Mouse (Mus musculus) liver, embryonic 14.5 days (tissue): ENCODE measurements at regions not wholly inside any gene's neighbourhood (a gene's known extent, or its start where the extent isn't known, plus 50 kb on each side); places are given as distances from the start of the nearest gene placed in this dataset.

Source experiments
- CTCF ChIP-seq: IDR thresholded peaks from 2 replicates; pipeline ENCODE4 v1.5.1; 2016; ENCODE audit warnings: antibody characterized with exemption, low read depth, control low read depth
- EP300 ChIP-seq: IDR thresholded peaks from 2 replicates; pipeline ENCODE4 v1.6.1; 2016; ENCODE audit warnings: antibody characterized with exemption, low read depth

GRCm38 (mm10) chr13:54893651-54894050 is 55.6 kb upstream of the Unc5a start:
- TF ChIP-seq CTCF (no peak), EP300 (no peak)
